Mouse (Mus musculus): ENCODE data around the gene Tmco4. TPM values are rescaled to one million over a fixed set of nuclear protein-coding genes. Genes with fewer than 3 reads are reported as not detected.

Gene Tmco4
- polyA plus RNA-seq, 2 experiments = 1.2 to 2.1 TPM

- Histone ChIP-seq H3K9ac (replicated peaks) (no peak overlapping the region), H3K27me3 (ENCODE audit: control insufficient read depth, insufficient read depth, low read length) (no peaks in the 10 kb centered on the region), H3K9me3 (ENCODE audit: control insufficient read depth, low read length) (no peaks in the 10 kb centered on the region), H3K36me3 (replicated peaks; ENCODE audit: control insufficient read depth, insufficient read depth, low read depth) (no peaks in the 10 kb centered on the region), H3K4me1 (replicated peaks; ENCODE audit: control insufficient read depth in 2 of 2, insufficient read depth in 2 of 2, low read length in 1 of 2) (no peaks in the 10 kb centered on the region; a peak in 1 of 4 replicates), H3K27ac (no peak overlapping the region), H3K4me3 (ENCODE audit: insufficient read depth in 1 of 2, low read depth in 2 of 2, low read length in 2 of 2) (no peak overlapping the region), H3K4me2 (ENCODE audit: low read depth) (no peak overlapping the region)
- TF ChIP-seq CTCF (IDR thresholded peaks at IDR 0.05; ENCODE audit: low read depth) (no peak), EP300 (IDR thresholded peaks at IDR 0.05; ENCODE audit: low read depth) (no peak)
- DNase-seq (ENCODE audit: low read depth in 3 of 3, low spot score in 3 of 3) = no peak
- 61% methylated on average over 2 of the region's 2 CpGs for WGBS (ENCODE audit: insufficient replicate concordance)
- ATAC-seq (ENCODE audit: insufficient read depth) = no peak
Observed at GRCm38 (mm10) chr4:138948257-138948656, 24.4 kb upstream of the Tmco4 start.

- 70% methylated on average over 9 of the region's 9 CpGs for WGBS (ENCODE audit: insufficient replicate concordance)
- H3K4me2 ChIP-seq (ENCODE audit: low read depth) = no peak overlapping the region
- no peak for ATAC-seq (ENCODE audit: insufficient read depth)
- H3K27me3 ChIP-seq (ENCODE audit: control insufficient read depth, insufficient read depth, low read length) = no peaks in the 10 kb centered on the region
- no peak overlapping the region for H3K9ac ChIP-seq (replicated peaks)
- no peak overlapping the region for H3K27ac ChIP-seq
- no peaks in the 10 kb centered on the region for H3K9me3 ChIP-seq (ENCODE audit: control insufficient read depth, low read length)
- no peaks in the 10 kb centered on the region for H3K4me1 ChIP-seq (replicated peaks; ENCODE audit: control insufficient read depth in 2 of 2, insufficient read depth in 2 of 2, low read length in 1 of 2)
- H3K4me3 ChIP-seq (ENCODE audit: insufficient read depth in 1 of 2, low read depth in 2 of 2, low read length in 2 of 2) = no peak overlapping the region
- H3K36me3 ChIP-seq (replicated peaks; ENCODE audit: control insufficient read depth, insufficient read depth, low read depth) = no peaks in the 10 kb centered on the region
- no peak for DNase-seq (ENCODE audit: low read depth in 3 of 3, low spot score in 3 of 3)
- TF ChIP-seq CTCF (IDR thresholded peaks at IDR 0.05; ENCODE audit: low read depth) (no peak), EP300 (IDR thresholded peaks at IDR 0.05; ENCODE audit: low read depth) (no peak)
Observed at GRCm38 (mm10) chr4:138958612-138959011, 14.1 kb upstream of the Tmco4 start.

- H3K9ac ChIP-seq (replicated peaks) = no peak overlapping the region
- H3K4me2 ChIP-seq (ENCODE audit: low read depth) = no peak overlapping the region
- 67% methylated on average over 15 of the region's 15 CpGs for WGBS (ENCODE audit: insufficient replicate concordance)
- H3K4me3 ChIP-seq (ENCODE audit: insufficient read depth in 1 of 2, low read depth in 2 of 2, low read length in 2 of 2) = no peak overlapping the region
- no peaks in the 10 kb centered on the region for H3K9me3 ChIP-seq (ENCODE audit: control insufficient read depth, low read length)
- TF ChIP-seq CTCF (IDR thresholded peaks at IDR 0.05; ENCODE audit: low read depth) (no peak), EP300 (IDR thresholded peaks at IDR 0.05; ENCODE audit: low read depth) (no peak)
- ATAC-seq (ENCODE audit: insufficient read depth) = no peak
- no peaks in the 10 kb centered on the region for H3K27me3 ChIP-seq (ENCODE audit: control insufficient read depth, insufficient read depth, low read length)
- no peak overlapping the region for H3K27ac ChIP-seq
- DNase-seq (ENCODE audit: low read depth in 3 of 3, low spot score in 3 of 3) = no peak
- no peaks in the 10 kb centered on the region for H3K36me3 ChIP-seq (replicated peaks; ENCODE audit: control insufficient read depth, insufficient read depth, low read depth)
- H3K4me1 ChIP-seq (replicated peaks; ENCODE audit: control insufficient read depth in 2 of 2, insufficient read depth in 2 of 2, low read length in 1 of 2) = no peaks in the 10 kb centered on the region
Observed at GRCm38 (mm10) chr4:138959120-138959519, 13.6 kb upstream of the Tmco4 start.

GRCm38 (mm10) chr4:138959926-138960325, 12.8 kb upstream of the Tmco4 start:
- DNase-seq (ENCODE audit: low read depth in 3 of 3, low spot score in 3 of 3) (no peak), ATAC-seq (ENCODE audit: insufficient read depth) (no peak)
- H3K27me3 ChIP-seq (ENCODE audit: control insufficient read depth, insufficient read depth, low read length) = no peaks in the 10 kb centered on the region
- H3K4me1 ChIP-seq (replicated peaks; ENCODE audit: control insufficient read depth in 2 of 2, insufficient read depth in 2 of 2, low read length in 1 of 2) = no peaks in the 10 kb centered on the region
- no peak overlapping the region for H3K4me3 ChIP-seq (ENCODE audit: insufficient read depth in 1 of 2, low read depth in 2 of 2, low read length in 2 of 2)
- no peak overlapping the region for H3K4me2 ChIP-seq (ENCODE audit: low read depth)
- WGBS (ENCODE audit: insufficient replicate concordance) = 54% methylated on average over 7 of the region's 7 CpGs
- no peak overlapping the region for H3K27ac ChIP-seq
- H3K9me3 ChIP-seq (ENCODE audit: control insufficient read depth, low read length) = no peaks in the 10 kb centered on the region
- no peaks in the 10 kb centered on the region for H3K36me3 ChIP-seq (replicated peaks; ENCODE audit: control insufficient read depth, insufficient read depth, low read depth)
- no peak overlapping the region for H3K9ac ChIP-seq (replicated peaks)
- TF ChIP-seq CTCF (IDR thresholded peaks at IDR 0.05; ENCODE audit: low read depth) (no peak), EP300 (IDR thresholded peaks at IDR 0.05; ENCODE audit: low read depth) (no peak)

- WGBS (ENCODE audit: insufficient replicate concordance) = 48% methylated on average over 5 of the region's 5 CpGs
- TF ChIP-seq CTCF (IDR thresholded peaks at IDR 0.05; ENCODE audit: low read depth) (no peak), EP300 (IDR thresholded peaks at IDR 0.05; ENCODE audit: low read depth) (no peak)
- DNase-seq (ENCODE audit: low read depth in 3 of 3, low spot score in 3 of 3) (no peak), ATAC-seq (ENCODE audit: insufficient read depth) (no peak)
- Histone ChIP-seq H3K4me1 (replicated peaks; ENCODE audit: control insufficient read depth in 2 of 2, insufficient read depth in 2 of 2, low read length in 1 of 2) (no peaks in the 10 kb centered on the region; a peak in 1 of 4 replicates), H3K4me2 (ENCODE audit: low read depth) (no peak overlapping the region), H3K4me3 (ENCODE audit: insufficient read depth in 1 of 2, low read depth in 2 of 2, low read length in 2 of 2) (no peak overlapping the region), H3K27ac (no peak overlapping the region), H3K9ac (replicated peaks) (no peak overlapping the region), H3K36me3 (replicated peaks; ENCODE audit: control insufficient read depth, insufficient read depth, low read depth) (no peaks in the 10 kb centered on the region), H3K27me3 (ENCODE audit: control insufficient read depth, insufficient read depth, low read length) (no peaks in the 10 kb centered on the region), H3K9me3 (ENCODE audit: control insufficient read depth, low read length) (no peaks in the 10 kb centered on the region)
Observed at GRCm38 (mm10) chr4:138962719-138963118, 10.0 kb upstream of the Tmco4 start.
